Mouse (Mus musculus) heart, adult 2 months (tissue): ENCODE data around the gene Cacna2d4. TPM values are rescaled to one million over a fixed set of nuclear protein-coding genes. Genes with fewer than 3 reads are reported as not detected.
A peak's percentile ranks its signal among the peaks of the same experiment; 100 is the strongest.
"Not testable (repeated sequence)": the region's sequence is repeated elsewhere in the genome, so short reads cannot be mapped to it uniquely, and the experiment has no call there.

Experiments used
- DNase-seq, 2 experiments: peaks; one replicate each; pipeline ENCODE4 v3.0.0; 2021
- H3K27ac ChIP-seq: fragments of 200-600 bp; 2 replicates; pipeline ENCODE4 v1.8.1; 2022
- H3K27me3 ChIP-seq: fragments of 200-500 bp; 2 replicates; pipeline ENCODE4 v1.6.1; 2012; ENCODE audit warnings: mild to moderate bottlenecking, low read length, inconsistent platforms, mixed read lengths; ENCODE audit not compliant: control insufficient read depth, insufficient read depth
- H3K36me3 ChIP-seq: fragments of 200-500 bp; 2 replicates; pipeline ENCODE4 v1.6.1; 2012; ENCODE audit warnings: low read length, inconsistent platforms; ENCODE audit not compliant: control insufficient read depth, insufficient read depth
- H3K4me1 ChIP-seq: fragments of 200-500 bp; 2 replicates; pipeline ENCODE4 v1.6.1; 2011; ENCODE audit warnings: low read length; ENCODE audit not compliant: control insufficient read depth, insufficient read depth
- H3K4me3 ChIP-seq: fragments of 200-600 bp; 2 replicates; pipeline ENCODE4 v1.8.1; 2022
- H3K79me2 ChIP-seq: fragments of 200-500 bp; replicated peaks from 2 replicates; pipeline ENCODE4 v1.6.1; 2012; ENCODE audit warnings: mild to moderate bottlenecking, inconsistent platforms, low read length, moderate library complexity, mixed read lengths; ENCODE audit not compliant: control insufficient read depth, insufficient read depth
- H3K9ac ChIP-seq: fragments of 200-500 bp; 2 replicates; pipeline ENCODE4 v1.6.1; 2012; ENCODE audit warnings: low read depth, mild to moderate bottlenecking, control low read depth, inconsistent platforms, low read length, mixed read lengths
- CTCF ChIP-seq: fragments of 200-600 bp; IDR thresholded peaks from 2 replicates; pipeline ENCODE4 v1.8.1; 2022; ENCODE audit warnings: antibody characterized with exemption, mild to moderate bottlenecking, moderate library complexity
- EP300 ChIP-seq: fragments of 200-500 bp; IDR thresholded peaks from 2 replicates; pipeline ENCODE4 v1.6.1; 2011; ENCODE audit warnings: low read depth, low read length, control low read depth; ENCODE audit not compliant: insufficient read depth
- POLR2A ChIP-seq: fragments of 200-500 bp; IDR thresholded peaks from 2 replicates; pipeline ENCODE4 v1.6.1; 2011; ENCODE audit warnings: mild to moderate bottlenecking, low read depth, low read length, control low read depth; ENCODE audit not compliant: insufficient read depth
- WGBS: fragments of 180-500 bp; shearing (Covaris S2); methylation state at CpG from one replicate; pipeline ENCODE4 v1.1.7; 2018; 5-methylcytosine and 5-hydroxymethylcytosine counted together
- intact Hi-C: fragments of 180-260 bp; cut with DNase I; formaldehyde crosslinking; loops from one replicate; pipeline ENCODE4 v1.15.1; 2025
- polyA plus RNA-seq: library from polyadenylated mRNA; depleted of rRNA; stranded (reverse); fragments of >200 nt; gene quantifications from 2 replicates; pipeline ENCODE4 v1.2.3, GENCODE M21; 2012
- total RNA-seq, 2 experiments: library from RNA; stranded (reverse); gene quantifications; 2 replicates each; pipeline ENCODE4 v1.2.3; 2021

Cacna2d4 gene
- total and polyA plus RNA-seq, 3 experiments, result 0.23 TPM; not detected in 2

GRCm38 (mm10) chr6:119201575-119201974, 34.8 kb upstream of the Cacna2d4 start:
- H3K36me3 ChIP-seq, result no peaks in the 10 kb centered on the region
- H3K9ac ChIP-seq, result no peak overlapping the region
- intact Hi-C loops, result no loop called here
- H3K27me3 ChIP-seq, result no peaks in the 10 kb centered on the region
- no peak overlapping the region for H3K4me3 ChIP-seq
- TF ChIP-seq EP300 (0 out of 2 replicates have a peak, but pooled peaks have one; percentile 43), CTCF (no peak)
- H3K79me2 ChIP-seq, result no peaks in the 10 kb centered on the region
- H3K4me1 ChIP-seq, result peaks cover 1% of the 10 kb centered on the region; the same call in 1 of the 2 replicates
- peak overlapping the region; percentile 43 for H3K27ac ChIP-seq
- peak in 1 of 2 experiments; percentile 37 for DNase-seq
- WGBS, result 68% methylated on average over 4 of the region's 4 CpGs

GRCm38 (mm10) chr6:119204286-119204685, 32.0 kb upstream of the Cacna2d4 start:
- no peaks in the 10 kb centered on the region for H3K27me3 ChIP-seq
- no peaks in the 10 kb centered on the region for H3K36me3 ChIP-seq
- no peak overlapping the region for H3K27ac ChIP-seq
- intact Hi-C loops, result no loop called here
- no peak overlapping the region for H3K4me3 ChIP-seq
- no peaks in the 10 kb centered on the region for H3K79me2 ChIP-seq
- H3K4me1 ChIP-seq, result 0 out of 2 replicates have a peak, but pooled peaks cover 1% of the 10 kb centered on the region
- no peak overlapping the region for H3K9ac ChIP-seq
- no peak for DNase-seq
- TF ChIP-seq EP300 (no peak), POLR2A (no peak), CTCF (no peak)
- WGBS, result 68% methylated on average over 7 of the region's 7 CpGs

- DNase-seq, result no peak
- intact Hi-C loops, result no loop called here
- H3K36me3 ChIP-seq, result no peaks in the 10 kb centered on the region
- no peak for TF ChIP-seq POLR2A
- TF ChIP-seq EP300, result no peak
- no peak for TF ChIP-seq CTCF
- 86% methylated on average over 3 of the region's 3 CpGs for WGBS
- no peak overlapping the region for H3K9ac ChIP-seq
- H3K27me3 ChIP-seq, result no peaks in the 10 kb centered on the region
- no peak overlapping the region for H3K4me3 ChIP-seq
- H3K79me2 ChIP-seq, result no peaks in the 10 kb centered on the region
- H3K27ac ChIP-seq, result no peak overlapping the region
- 0 out of 2 replicates have a peak, but pooled peaks cover 1% of the 10 kb centered on the region for H3K4me1 ChIP-seq
Observed at GRCm38 (mm10) chr6:119204915-119205314, 31.4 kb upstream of the Cacna2d4 start.

- H3K27me3 ChIP-seq, H3K4me1 ChIP-seq, DNase-seq, intact Hi-C loops, H3K4me3 ChIP-seq, H3K9ac ChIP-seq, H3K79me2 ChIP-seq, H3K36me3 ChIP-seq, H3K27ac ChIP-seq: not testable (repeated sequence)
- 95% methylated on average over 7 of the region's 7 CpGs for WGBS
Observed at GRCm38 (mm10) chr6:119206006-119206405, 30.3 kb upstream of the Cacna2d4 start.

GRCm38 (mm10) chr6:119213375-119213774, 23.0 kb upstream of the Cacna2d4 start:
- WGBS, result 68% methylated on average over 5 of the region's 5 CpGs
- no peaks in the 10 kb centered on the region for H3K79me2 ChIP-seq
- H3K9ac ChIP-seq, result no peak overlapping the region
- H3K27me3 ChIP-seq, result no peaks in the 10 kb centered on the region
- DNase-seq, result peak in 1 of 2 experiments; percentile 8
- H3K27ac ChIP-seq, result no peak overlapping the region
- intact Hi-C loops, result no loop called here
- no peaks in the 10 kb centered on the region for H3K4me1 ChIP-seq
- no peaks in the 10 kb centered on the region for H3K36me3 ChIP-seq
- no peak overlapping the region for H3K4me3 ChIP-seq
- TF ChIP-seq CTCF (no peak), EP300 (no peak), POLR2A (no peak)

- Histone ChIP-seq H3K9ac (no peak overlapping the region), H3K36me3 (no peaks in the 10 kb centered on the region), H3K27me3 (no peaks in the 10 kb centered on the region), H3K4me1 (no peaks in the 10 kb centered on the region), H3K27ac (no peak overlapping the region), H3K79me2 (no peaks in the 10 kb centered on the region), H3K4me3 (no peak overlapping the region)
- intact Hi-C loops, result no loop called here
- peak in 1 of 2 experiments; percentile 5 for DNase-seq
- TF ChIP-seq EP300, result no peak
- no peak for TF ChIP-seq POLR2A
- TF ChIP-seq CTCF, result no peak
- 61% methylated on average over 6 of the region's 6 CpGs for WGBS
Observed at GRCm38 (mm10) chr6:119214190-119214589, 22.1 kb upstream of the Cacna2d4 start.
